Mouse (Mus musculus): ENCODE data around the gene Fam177a. TPM values are rescaled to one million over a fixed set of nuclear protein-coding genes. Genes with fewer than 3 reads are reported as not detected.
A peak's percentile ranks its signal among the peaks of the same experiment; 100 is the strongest.
"Not testable (repeated sequence)": the region's sequence is repeated elsewhere in the genome, so short reads cannot be mapped to it uniquely, and the experiment has no call there.

Fam177a gene
- 19.3 and 19.7 TPM in 2 replicates for polyA plus RNA-seq (2014; fragmentation: Nextera tagmentation; extraction: Ambion mirVana)

DNA sequence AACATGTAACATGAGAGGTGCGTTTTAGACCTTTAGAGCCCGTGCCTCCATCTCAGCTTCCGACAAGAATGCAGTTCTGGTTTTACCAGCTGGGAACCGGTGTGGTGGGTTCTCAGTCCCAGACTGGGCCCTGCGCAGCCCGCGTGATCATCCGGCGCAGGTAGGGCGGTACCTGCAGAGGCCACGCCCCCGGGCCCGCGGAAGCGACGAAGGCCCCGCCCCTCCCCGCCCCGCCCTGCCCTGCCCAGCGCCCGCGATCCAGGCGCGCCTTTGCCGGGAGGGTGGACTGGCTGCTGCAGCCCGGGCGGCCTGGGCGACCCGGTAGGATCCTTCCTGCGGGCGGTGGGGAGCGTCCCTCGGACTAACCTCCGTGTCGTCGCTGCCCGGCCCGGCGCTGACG, at the start of gene Fam177a:
Fam177a (plus strand) TSS at position 228 of the 400 bp plus-strand sequence.
- H3K36me3 ChIP-seq (ENCODE audit: control insufficient read depth, insufficient read depth, low read length); DNase-seq (ENCODE audit: low spot score); H3K4me3 ChIP-seq (ENCODE audit: low read depth, low read length); H3K27me3 ChIP-seq (ENCODE audit: control insufficient read depth, insufficient read depth, low read length); H3K9me3 ChIP-seq (ENCODE audit: control insufficient read depth, low read length); H3K9ac ChIP-seq (ENCODE audit: low read length); H3K27ac ChIP-seq (ENCODE audit: low read depth, low read length); H3K4me2 ChIP-seq (ENCODE audit: low read depth); H3K4me1 ChIP-seq (ENCODE audit: control insufficient read depth, insufficient read depth, low read length): not testable (repeated sequence)
- peak; percentile 94 for ATAC-seq (ENCODE audit: insufficient read depth, low FRiP score, low TSS enrichment)
- no CpG with 5 or more reads among the region's 40 CpGs for WGBS

DNA sequence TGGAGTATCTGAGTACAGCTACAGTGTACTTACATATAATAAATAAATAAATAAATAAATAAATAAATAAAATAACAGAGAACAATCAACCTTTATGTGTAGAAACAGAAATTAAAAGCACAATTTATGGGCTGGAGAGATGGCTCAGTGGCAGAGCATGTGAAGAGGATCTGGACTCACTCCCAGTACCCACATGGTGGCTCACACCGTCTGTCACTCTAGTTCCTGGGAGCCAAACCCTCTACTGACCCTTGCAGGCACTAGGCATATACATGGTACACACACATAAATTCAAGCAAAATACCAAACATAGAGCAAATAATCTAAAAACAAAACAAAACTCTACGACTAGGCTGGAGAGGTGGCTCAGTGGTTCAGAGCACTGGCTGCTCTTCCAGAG, 49.0 kb upstream of the Fam177a start:
- H3K9ac ChIP-seq (ENCODE audit: low read length), result no peak overlapping the region
- H3K27ac ChIP-seq (ENCODE audit: low read depth, low read length), result no peak overlapping the region
- H3K4me3 ChIP-seq (ENCODE audit: low read depth, low read length), result no peak overlapping the region
- H3K9me3 ChIP-seq (ENCODE audit: control insufficient read depth, low read length), result no peaks in the 10 kb centered on the region
- no peak for DNase-seq (ENCODE audit: low spot score)
- no peaks in the 10 kb centered on the region for H3K27me3 ChIP-seq (ENCODE audit: control insufficient read depth, insufficient read depth, low read length)
- 96% methylated on average over 2 of the region's 2 CpGs for WGBS
- no peaks in the 10 kb centered on the region for H3K36me3 ChIP-seq (ENCODE audit: control insufficient read depth, insufficient read depth, low read length)
- H3K4me1 ChIP-seq (ENCODE audit: control insufficient read depth, insufficient read depth, low read length), result no peaks in the 10 kb centered on the region; the same call in 1 of the 2 replicates
- no peak overlapping the region for H3K4me2 ChIP-seq (ENCODE audit: low read depth)
- no peak for ATAC-seq (ENCODE audit: insufficient read depth, low FRiP score, low TSS enrichment)

DNA sequence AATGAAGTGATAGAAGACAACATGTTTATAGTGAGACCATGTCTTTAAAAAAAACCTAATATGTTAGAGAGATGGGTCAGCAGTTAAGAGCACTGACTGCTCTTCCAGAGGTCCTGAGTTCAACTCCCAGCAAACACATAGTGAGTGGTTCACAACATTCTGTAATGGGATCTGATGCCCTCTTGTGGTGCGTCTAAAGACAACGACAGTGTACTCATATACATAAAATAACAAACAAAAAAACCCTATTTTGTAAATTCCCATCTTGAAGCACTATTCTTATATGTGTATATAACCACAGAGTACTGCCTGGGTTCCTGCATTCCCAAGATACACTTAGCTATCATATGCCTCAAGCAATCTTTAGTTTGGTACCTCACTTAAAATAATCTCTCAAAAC, 45.6 kb upstream of the Fam177a start:
- not testable (repeated sequence) for H3K36me3 ChIP-seq (ENCODE audit: control insufficient read depth, insufficient read depth, low read length); H3K4me1 ChIP-seq (ENCODE audit: control insufficient read depth, insufficient read depth, low read length); H3K4me2 ChIP-seq (ENCODE audit: low read depth); H3K9ac ChIP-seq (ENCODE audit: low read length); H3K27ac ChIP-seq (ENCODE audit: low read depth, low read length); H3K27me3 ChIP-seq (ENCODE audit: control insufficient read depth, insufficient read depth, low read length); DNase-seq (ENCODE audit: low spot score); H3K9me3 ChIP-seq (ENCODE audit: control insufficient read depth, low read length); ATAC-seq (ENCODE audit: insufficient read depth, low FRiP score, low TSS enrichment); H3K4me3 ChIP-seq (ENCODE audit: low read depth, low read length)
- 65% methylated on average over 2 of the region's 2 CpGs for WGBS

DNA sequence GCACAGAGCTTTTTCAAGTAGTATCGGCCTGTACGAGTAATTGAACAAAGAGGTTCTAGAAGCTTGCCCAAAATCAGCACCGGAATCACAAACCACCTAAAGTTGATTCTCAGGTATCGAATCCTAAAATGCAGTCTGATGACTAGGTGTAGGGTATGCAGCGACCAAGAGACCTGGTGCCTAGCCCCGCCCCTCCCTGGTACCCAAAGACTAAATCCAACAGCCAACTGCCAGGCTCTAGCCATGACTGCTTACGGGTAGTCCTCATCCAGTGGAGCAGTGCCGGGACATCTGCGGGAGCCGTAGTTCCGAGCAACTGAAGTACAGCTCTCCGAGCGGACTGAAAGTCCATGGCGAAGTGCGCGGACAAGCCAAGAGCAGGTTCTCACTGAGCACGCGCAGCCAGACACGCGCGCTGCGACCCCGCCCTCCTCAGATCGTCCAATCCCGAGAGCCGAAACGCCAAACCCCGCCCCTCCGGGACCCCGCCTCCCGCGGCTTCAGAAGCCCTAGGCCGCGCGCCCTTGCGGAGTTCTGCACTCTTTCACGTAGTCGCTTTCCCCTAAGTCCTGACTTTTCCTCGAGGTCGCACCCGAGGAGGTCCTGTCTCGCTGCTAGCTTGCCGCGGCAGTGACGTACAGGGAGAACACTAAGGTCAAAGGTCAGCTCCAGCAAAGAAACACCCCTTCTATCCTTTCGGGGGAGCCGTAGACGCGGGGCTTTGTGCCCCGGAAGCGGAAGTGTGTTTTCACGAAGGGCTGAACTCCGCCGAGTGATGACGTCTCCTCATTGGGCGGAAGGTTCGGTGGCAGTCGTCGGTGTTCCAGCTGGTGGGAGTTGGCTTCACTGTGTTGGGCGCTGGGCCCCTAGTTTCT, 44.3 kb upstream of the Fam177a start, which contains the start of the genes 2700097O09Rik and Srp54a:
2700097O09Rik (minus strand) TSS at position 385 of the 875 bp plus-strand sequence.
Srp54a (plus strand) TSS at position 537 of the 875 bp plus-strand sequence.
- not testable (repeated sequence) for H3K9me3 ChIP-seq (ENCODE audit: control insufficient read depth, low read length); H3K27me3 ChIP-seq (ENCODE audit: control insufficient read depth, insufficient read depth, low read length); H3K4me1 ChIP-seq (ENCODE audit: control insufficient read depth, insufficient read depth, low read length); H3K36me3 ChIP-seq (ENCODE audit: control insufficient read depth, insufficient read depth, low read length)
- ATAC-seq (ENCODE audit: insufficient read depth, low FRiP score, low TSS enrichment) (peak; percentile 98), DNase-seq (ENCODE audit: low spot score) (peak; percentile 98)
- 0 out of 2 replicates have a peak within 1 kb of the TSS, but pooled peaks have one; percentile 34 for H3K27ac ChIP-seq (ENCODE audit: low read depth, low read length)
- under 1% methylated on average over 53 of the region's 60 CpGs for WGBS
- peak within 1 kb of the TSS; percentile 60 for H3K4me3 ChIP-seq (ENCODE audit: low read depth, low read length)
- H3K4me2 ChIP-seq (ENCODE audit: low read depth), result peak within 1 kb of the TSS; percentile 48
- H3K9ac ChIP-seq (ENCODE audit: low read length), result peak within 1 kb of the TSS; percentile 49

DNA sequence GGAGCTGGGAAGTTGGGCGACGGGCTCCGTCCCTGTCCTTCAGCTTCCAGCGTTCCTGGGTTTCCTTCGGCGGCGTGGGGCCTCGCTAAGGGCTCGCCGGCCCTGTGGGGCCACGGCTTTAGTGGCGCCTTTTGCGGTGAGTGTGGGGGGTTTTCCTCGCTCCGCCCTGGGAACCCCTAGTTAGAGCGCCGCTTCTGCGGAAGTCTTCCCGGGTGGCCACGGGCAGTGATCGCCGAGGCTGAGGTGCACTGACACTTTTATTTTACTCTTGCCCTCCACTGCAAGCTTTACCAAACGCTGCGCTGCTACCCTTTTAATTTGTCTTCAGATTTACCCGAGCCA, 43.7 kb upstream of the Fam177a start:
- peak overlapping the region; percentile 60 for H3K4me3 ChIP-seq (ENCODE audit: low read depth, low read length)
- H3K9ac ChIP-seq (ENCODE audit: low read length), result peak overlapping the region; percentile 49
- not testable (repeated sequence) for ATAC-seq (ENCODE audit: insufficient read depth, low FRiP score, low TSS enrichment); H3K36me3 ChIP-seq (ENCODE audit: control insufficient read depth, insufficient read depth, low read length); H3K27me3 ChIP-seq (ENCODE audit: control insufficient read depth, insufficient read depth, low read length); H3K4me1 ChIP-seq (ENCODE audit: control insufficient read depth, insufficient read depth, low read length); DNase-seq (ENCODE audit: low spot score); H3K9me3 ChIP-seq (ENCODE audit: control insufficient read depth, low read length)
- under 1% methylated on average over 25 of the region's 25 CpGs for WGBS
- H3K27ac ChIP-seq (ENCODE audit: low read depth, low read length), result 0 out of 2 replicates have a peak overlapping the region, but pooled peaks have one; percentile 34
- H3K4me2 ChIP-seq (ENCODE audit: low read depth), result peak overlapping the region; percentile 30

DNA sequence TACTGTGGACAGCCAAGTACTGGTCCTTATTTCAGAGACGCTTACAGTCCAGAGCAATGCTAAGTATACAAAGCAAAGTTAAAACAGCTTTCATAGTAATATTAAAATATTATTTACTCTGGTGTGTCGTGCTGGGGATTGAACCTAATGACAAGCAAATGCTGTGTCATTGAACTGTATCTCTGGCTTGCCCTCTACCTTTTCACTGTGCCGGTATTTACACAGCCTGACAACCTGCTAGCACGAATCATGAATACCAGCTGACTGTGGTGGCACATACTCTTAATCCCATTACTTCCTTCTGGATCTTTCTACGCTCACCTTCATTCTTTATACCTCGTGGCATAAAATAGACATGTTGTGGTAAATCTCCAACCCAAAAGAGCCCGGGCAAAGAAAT, 32.1 kb upstream of the Fam177a start:
- H3K9ac ChIP-seq (ENCODE audit: low read length); H3K9me3 ChIP-seq (ENCODE audit: control insufficient read depth, low read length); DNase-seq (ENCODE audit: low spot score); H3K36me3 ChIP-seq (ENCODE audit: control insufficient read depth, insufficient read depth, low read length); H3K27ac ChIP-seq (ENCODE audit: low read depth, low read length); H3K4me3 ChIP-seq (ENCODE audit: low read depth, low read length); H3K27me3 ChIP-seq (ENCODE audit: control insufficient read depth, insufficient read depth, low read length); H3K4me1 ChIP-seq (ENCODE audit: control insufficient read depth, insufficient read depth, low read length); ATAC-seq (ENCODE audit: insufficient read depth, low FRiP score, low TSS enrichment); H3K4me2 ChIP-seq (ENCODE audit: low read depth): not testable (repeated sequence)
- 95% methylated on average over 1 of the region's 7 CpGs for WGBS

DNA sequence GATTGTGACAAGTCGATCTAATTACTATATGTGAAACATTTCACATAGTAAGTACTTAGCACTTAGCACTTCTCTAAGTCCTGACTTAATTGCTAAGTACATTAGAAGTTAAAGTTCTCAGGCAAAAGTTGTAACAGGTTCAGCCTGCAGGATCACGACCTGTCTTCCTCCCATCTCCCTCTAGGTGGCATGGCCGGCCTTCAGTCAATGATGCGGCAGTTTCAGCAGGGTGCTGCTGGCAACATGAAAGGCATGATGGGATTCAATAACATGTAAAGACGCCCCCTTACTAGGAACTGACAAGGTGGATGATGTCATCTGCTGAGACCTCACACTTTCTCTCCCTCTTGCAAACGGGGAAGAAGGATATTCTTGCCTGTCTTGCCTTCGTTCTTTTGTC, 11.7 kb upstream of the Fam177a start:
- not testable (repeated sequence) for DNase-seq (ENCODE audit: low spot score); H3K9ac ChIP-seq (ENCODE audit: low read length); H3K4me2 ChIP-seq (ENCODE audit: low read depth); H3K4me3 ChIP-seq (ENCODE audit: low read depth, low read length); ATAC-seq (ENCODE audit: insufficient read depth, low FRiP score, low TSS enrichment); H3K27ac ChIP-seq (ENCODE audit: low read depth, low read length); H3K27me3 ChIP-seq (ENCODE audit: control insufficient read depth, insufficient read depth, low read length); H3K9me3 ChIP-seq (ENCODE audit: control insufficient read depth, low read length); H3K4me1 ChIP-seq (ENCODE audit: control insufficient read depth, insufficient read depth, low read length); H3K36me3 ChIP-seq (ENCODE audit: control insufficient read depth, insufficient read depth, low read length)
- no CpG with 5 or more reads among the region's 7 CpGs for WGBS

DNA sequence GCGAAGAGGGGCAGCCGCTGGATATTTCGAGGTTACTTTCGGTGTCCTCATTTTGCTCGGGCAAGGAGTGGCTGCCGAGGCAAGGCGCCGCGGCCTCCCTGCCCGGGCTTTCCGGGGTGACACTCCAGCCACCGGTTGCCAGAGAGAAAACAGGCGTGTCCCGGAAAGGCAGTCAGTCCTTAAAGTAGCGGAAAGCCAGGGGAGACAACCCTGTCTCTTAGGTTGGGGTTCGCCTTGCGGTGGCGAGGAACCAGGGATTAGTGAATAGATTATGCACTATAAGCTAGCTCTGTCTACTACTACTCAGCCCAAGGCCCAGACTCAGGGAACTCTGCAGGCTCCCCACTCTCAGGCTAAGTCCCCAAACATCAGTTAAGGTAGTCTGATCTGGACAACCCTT, 462 bp downstream of the Fam177a start:
- not testable (repeated sequence) for H3K27me3 ChIP-seq (ENCODE audit: control insufficient read depth, insufficient read depth, low read length); H3K4me1 ChIP-seq (ENCODE audit: control insufficient read depth, insufficient read depth, low read length); H3K27ac ChIP-seq (ENCODE audit: low read depth, low read length); DNase-seq (ENCODE audit: low spot score); H3K36me3 ChIP-seq (ENCODE audit: control insufficient read depth, insufficient read depth, low read length); H3K4me3 ChIP-seq (ENCODE audit: low read depth, low read length); H3K9me3 ChIP-seq (ENCODE audit: control insufficient read depth, low read length); H3K4me2 ChIP-seq (ENCODE audit: low read depth); H3K9ac ChIP-seq (ENCODE audit: low read length)
- WGBS, result no CpG with 5 or more reads among the region's 18 CpGs
- ATAC-seq (ENCODE audit: insufficient read depth, low FRiP score, low TSS enrichment), result peak; percentile 61; the same call in 1 of the 2 replicates

DNA sequence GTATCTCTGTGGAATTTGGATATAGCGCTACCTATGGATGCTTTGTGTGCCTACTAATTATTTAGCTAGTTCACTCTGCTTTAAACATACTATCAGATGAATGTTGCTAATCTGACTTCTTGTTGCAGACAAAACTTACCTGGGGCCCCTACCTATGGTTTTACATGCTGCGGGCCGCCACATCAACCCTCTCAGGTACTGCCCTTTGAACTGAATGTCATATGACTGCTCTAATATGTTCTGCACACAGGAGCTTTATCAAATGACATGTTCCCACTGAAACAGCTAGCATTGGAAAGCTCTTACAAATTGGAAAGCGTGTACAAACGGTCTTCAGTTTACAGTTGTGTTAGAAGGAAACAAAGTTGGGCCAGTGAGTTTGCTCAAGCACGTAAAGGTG, 11.3 kb downstream of the Fam177a start:
- H3K27ac ChIP-seq (ENCODE audit: low read depth, low read length); H3K36me3 ChIP-seq (ENCODE audit: control insufficient read depth, insufficient read depth, low read length); H3K27me3 ChIP-seq (ENCODE audit: control insufficient read depth, insufficient read depth, low read length); DNase-seq (ENCODE audit: low spot score); ATAC-seq (ENCODE audit: insufficient read depth, low FRiP score, low TSS enrichment); H3K4me2 ChIP-seq (ENCODE audit: low read depth); H3K9ac ChIP-seq (ENCODE audit: low read length); H3K9me3 ChIP-seq (ENCODE audit: control insufficient read depth, low read length); H3K4me3 ChIP-seq (ENCODE audit: low read depth, low read length); H3K4me1 ChIP-seq (ENCODE audit: control insufficient read depth, insufficient read depth, low read length): not testable (repeated sequence)
- no CpG with 5 or more reads among the region's 6 CpGs for WGBS

Measured in neural tube, embryonic 11.5 days (tissue).